Mouse (Mus musculus): ENCODE results near the gene Efcab6. TPM values are rescaled to one million over a fixed set of nuclear protein-coding genes. Genes with fewer than 3 reads are reported as not detected.

Efcab6 gene
- polyA plus RNA-seq, 1 experiment from 2014 or later, result 0.08 TPM

DNA sequence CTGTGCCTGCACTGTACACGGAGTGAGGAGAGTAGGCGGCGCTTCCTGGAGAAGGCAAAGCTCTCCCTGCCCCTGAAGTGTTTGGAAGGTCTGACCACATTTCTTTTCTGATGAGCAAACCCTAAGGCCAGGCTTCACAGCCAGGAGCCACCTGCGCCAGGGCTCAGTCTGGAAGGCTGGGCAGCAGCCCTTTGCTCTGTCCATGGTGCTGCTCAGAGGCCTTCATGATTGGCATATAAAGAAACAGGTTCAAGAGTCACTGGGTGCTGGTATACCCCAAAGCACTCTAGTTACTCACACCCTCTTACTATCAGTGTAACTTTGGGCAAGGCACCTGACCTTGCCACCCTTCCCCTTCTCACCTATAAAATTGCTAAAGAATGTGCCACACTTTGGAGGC lies 140.5 kb downstream of the Efcab6 start:
- Histone ChIP-seq H3K4me1 (no peaks in the 10 kb centered on the region), H3K4me2 (no peak overlapping the region), H3K9ac (no peak overlapping the region), H3K9me3 (no peaks in the 10 kb centered on the region), H3K4me3 (no peak overlapping the region), H3K36me3 (no peaks in the 10 kb centered on the region), H3K27ac (no peak overlapping the region), H3K27me3 (no peaks in the 10 kb centered on the region)
- 22% methylated on average over 4 of the region's 4 CpGs for WGBS
- ATAC-seq (ENCODE audit: insufficient number of reproducible peaks, insufficient read depth, low FRiP score, low TSS enrichment, low read depth), result no peak

- H3K9ac ChIP-seq, result no peak overlapping the region
- no peak overlapping the region for H3K4me2 ChIP-seq
- WGBS, result 89% methylated on average over 10 of the region's 10 CpGs
- no peaks in the 10 kb centered on the region for H3K27me3 ChIP-seq
- no peak overlapping the region for H3K4me3 ChIP-seq
- H3K27ac ChIP-seq, result no peak overlapping the region
- H3K36me3 ChIP-seq, result no peaks in the 10 kb centered on the region
- ATAC-seq (ENCODE audit: insufficient number of reproducible peaks, insufficient read depth, low FRiP score, low TSS enrichment, low read depth), result no peak
- H3K4me1 ChIP-seq, result no peaks in the 10 kb centered on the region
- H3K9me3 ChIP-seq, result no peaks in the 10 kb centered on the region
Measured at GRCm38 (mm10) chr15:83915376-83915775, 149.8 kb downstream of the Efcab6 start.

DNA sequence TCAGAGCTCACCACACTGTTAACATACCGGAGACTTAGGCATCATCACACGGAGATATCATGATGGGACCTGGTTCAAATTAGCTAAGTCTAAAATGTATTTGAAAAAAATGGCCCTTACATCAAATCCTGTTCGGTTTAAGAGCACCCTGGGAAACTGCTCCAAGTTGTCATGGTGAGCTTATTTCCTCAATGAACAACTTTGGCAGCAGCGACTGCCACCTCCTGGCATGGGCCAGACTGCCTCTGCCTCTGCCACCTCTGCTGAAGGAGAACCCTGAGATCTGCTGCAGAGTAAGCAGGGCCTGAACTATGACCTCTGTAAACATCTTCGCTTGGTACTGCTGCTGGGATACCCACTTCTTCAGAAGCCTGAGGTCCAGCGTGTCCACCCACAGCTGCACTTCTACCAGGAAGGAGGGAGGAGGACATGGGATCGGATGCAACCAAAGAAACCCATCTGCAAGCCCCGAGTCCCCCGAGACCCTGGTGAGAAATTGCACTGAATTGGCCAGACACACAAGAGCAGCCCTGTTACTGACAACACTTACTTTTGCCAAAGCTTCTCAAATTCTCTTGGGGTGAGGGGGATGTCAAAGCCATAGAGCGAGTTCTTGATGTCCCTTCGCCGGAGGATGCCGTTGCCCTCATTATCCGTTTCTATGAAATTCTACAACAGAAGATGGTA lies 152.0 kb downstream of the Efcab6 start:
- H3K27ac ChIP-seq, result no peak overlapping the region
- 80% methylated on average over 14 of the region's 14 CpGs for WGBS
- no peaks in the 10 kb centered on the region for H3K27me3 ChIP-seq
- H3K4me3 ChIP-seq, result no peak overlapping the region
- no peak overlapping the region for H3K4me2 ChIP-seq
- H3K9me3 ChIP-seq, result no peaks in the 10 kb centered on the region
- H3K4me1 ChIP-seq, result no peaks in the 10 kb centered on the region
- H3K36me3 ChIP-seq, result no peaks in the 10 kb centered on the region
- H3K9ac ChIP-seq, result no peak overlapping the region
- no peak for ATAC-seq (ENCODE audit: insufficient number of reproducible peaks, insufficient read depth, low FRiP score, low TSS enrichment, low read depth)

DNA sequence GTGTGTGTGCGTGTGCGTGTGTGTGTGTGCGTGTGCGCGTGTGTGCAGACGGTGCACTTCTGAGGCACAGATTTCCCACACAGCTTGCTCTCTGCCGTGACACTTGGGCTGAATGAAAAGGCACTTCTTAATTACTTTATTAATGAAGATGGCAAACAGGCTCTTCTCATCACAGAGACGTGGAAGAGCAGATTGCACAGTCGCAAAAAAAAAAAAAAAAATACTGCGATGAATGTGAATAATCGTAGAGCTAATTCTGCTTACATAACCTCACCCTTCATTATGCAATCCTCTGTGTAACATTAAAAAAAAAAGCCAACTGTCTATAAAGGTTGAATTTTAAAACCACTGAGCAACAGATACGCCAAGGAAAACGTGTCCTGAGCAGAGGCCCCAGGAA lies 158.7 kb downstream of the Efcab6 start:
- Histone ChIP-seq H3K4me1 (no peaks in the 10 kb centered on the region), H3K4me2 (no peak overlapping the region), H3K36me3 (no peaks in the 10 kb centered on the region), H3K27ac (no peak overlapping the region), H3K27me3 (no peaks in the 10 kb centered on the region), H3K9ac (no peak overlapping the region), H3K4me3 (no peak overlapping the region), H3K9me3 (no peaks in the 10 kb centered on the region)
- no peak for ATAC-seq (ENCODE audit: insufficient number of reproducible peaks, insufficient read depth, low FRiP score, low TSS enrichment, low read depth)
- WGBS, result 87% methylated on average over 13 of the region's 13 CpGs

DNA sequence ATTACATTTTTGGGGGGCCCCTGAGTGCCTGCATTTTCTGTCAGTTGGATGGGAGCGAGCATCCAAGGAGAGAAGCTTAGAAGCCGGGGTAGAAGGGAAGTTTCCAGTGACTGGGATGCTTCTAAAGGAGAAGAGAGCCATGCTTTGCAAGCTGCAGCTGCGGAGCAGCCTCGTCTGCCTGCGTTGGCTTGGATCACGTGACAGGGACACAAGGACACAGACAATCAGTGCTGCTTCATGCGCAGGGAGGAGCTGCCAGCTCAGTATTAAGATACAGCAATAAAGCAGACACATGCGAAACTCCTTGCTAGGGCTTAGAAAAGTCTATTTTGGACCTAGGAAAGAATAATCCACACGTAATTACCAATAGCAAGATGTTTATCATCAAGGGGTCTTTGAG lies 167.9 kb downstream of the Efcab6 start:
- Histone ChIP-seq H3K4me3 (no peak overlapping the region), H3K4me2 (no peak overlapping the region), H3K27me3 (peaks cover 9% of the 10 kb centered on the region), H3K27ac (no peak overlapping the region), H3K4me1 (no peaks in the 10 kb centered on the region), H3K36me3 (no peaks in the 10 kb centered on the region), H3K9ac (no peak overlapping the region), H3K9me3 (no peaks in the 10 kb centered on the region)
- WGBS, result 50% methylated on average over 9 of the region's 9 CpGs
- ATAC-seq (ENCODE audit: insufficient number of reproducible peaks, insufficient read depth, low FRiP score, low TSS enrichment, low read depth), result no peak

DNA sequence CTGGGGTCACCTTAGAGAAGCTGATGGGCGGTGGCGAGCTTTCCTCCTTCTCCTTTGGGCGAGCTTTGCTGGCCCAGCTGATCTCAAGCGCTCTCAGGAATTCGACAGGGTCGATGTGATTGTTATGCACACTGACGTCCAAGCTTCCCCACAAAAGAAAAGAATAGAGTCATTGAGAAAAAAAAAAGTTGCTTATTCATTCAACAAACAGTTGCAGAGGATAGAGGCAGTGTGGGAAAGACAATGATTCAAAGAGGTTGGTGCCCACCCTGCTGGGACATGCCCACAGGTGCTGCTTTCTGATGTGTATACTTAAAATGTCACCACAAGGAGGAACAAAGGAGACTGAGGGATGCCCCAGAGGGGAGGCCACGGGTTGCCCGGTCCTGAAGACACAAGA lies 169.2 kb downstream of the Efcab6 start:
- WGBS, result 20% methylated on average over 9 of the region's 9 CpGs

DNA sequence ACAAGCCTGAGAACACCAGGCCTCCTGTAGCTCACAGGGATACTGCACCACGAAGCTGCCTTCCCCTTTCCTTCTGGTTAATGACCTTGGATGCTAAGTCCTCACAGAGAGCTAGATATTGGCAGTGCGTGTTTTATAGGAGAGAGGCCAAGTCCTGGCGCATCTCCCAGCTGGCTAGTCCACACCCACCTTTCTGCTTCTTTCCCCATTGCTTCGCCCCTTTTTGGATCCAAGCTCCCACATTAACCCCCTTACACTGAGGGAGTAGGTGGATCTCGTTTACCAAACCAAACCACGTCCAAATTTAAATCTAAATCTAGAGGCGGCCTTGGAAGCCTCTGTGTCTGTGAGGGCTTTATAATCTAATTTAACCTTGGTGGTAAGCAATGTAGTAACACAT lies 170.9 kb downstream of the Efcab6 start:
- Histone ChIP-seq H3K4me1 (no peaks in the 10 kb centered on the region), H3K4me2 (no peak overlapping the region), H3K36me3 (no peaks in the 10 kb centered on the region), H3K9me3 (no peaks in the 10 kb centered on the region), H3K4me3 (no peak overlapping the region), H3K9ac (no peak overlapping the region), H3K27ac (no peak overlapping the region), H3K27me3 (peaks cover 9% of the 10 kb centered on the region)
- WGBS, result 79% methylated on average over 7 of the region's 7 CpGs
- ATAC-seq (ENCODE audit: insufficient number of reproducible peaks, insufficient read depth, low FRiP score, low TSS enrichment, low read depth), result no peak

More for the DNA sequence above, 169.2 kb downstream of the Efcab6 start:
- no peak overlapping the region for H3K4me2 ChIP-seq
- H3K4me1 ChIP-seq, result no peaks in the 10 kb centered on the region
- H3K27ac ChIP-seq, result no peak overlapping the region
- H3K36me3 ChIP-seq, result no peaks in the 10 kb centered on the region
- no peak for ATAC-seq (ENCODE audit: insufficient number of reproducible peaks, insufficient read depth, low FRiP score, low TSS enrichment, low read depth)
- H3K9me3 ChIP-seq, result no peaks in the 10 kb centered on the region
- peaks cover 9% of the 10 kb centered on the region for H3K27me3 ChIP-seq
- H3K4me3 ChIP-seq, result no peak overlapping the region
- H3K9ac ChIP-seq, result no peak overlapping the region

DNA sequence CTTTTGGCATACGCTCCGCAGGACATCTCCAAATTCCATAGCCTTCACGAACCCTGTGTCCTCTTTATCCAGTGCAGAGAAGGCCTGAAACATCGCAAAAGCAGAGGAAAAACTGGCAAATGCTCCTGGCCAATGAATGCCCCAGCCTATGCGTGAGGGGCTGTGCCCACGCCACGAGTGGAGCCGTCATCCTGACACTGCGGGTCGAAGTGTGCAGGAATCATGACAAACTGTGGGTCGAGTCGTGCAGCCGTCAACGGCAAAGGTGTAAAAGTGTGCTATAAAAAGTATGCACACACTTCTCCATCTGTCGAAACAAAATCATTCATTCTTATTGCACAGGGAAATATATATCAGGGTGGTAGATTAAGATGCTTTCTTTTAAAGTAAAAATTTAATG lies 172.3 kb downstream of the Efcab6 start:
- WGBS, result 85% methylated on average over 15 of the region's 15 CpGs
- Histone ChIP-seq H3K4me3 (no peak overlapping the region), H3K27ac (no peak overlapping the region), H3K36me3 (no peaks in the 10 kb centered on the region), H3K9ac (no peak overlapping the region), H3K4me2 (no peak overlapping the region), H3K4me1 (no peaks in the 10 kb centered on the region), H3K27me3 (peaks cover 9% of the 10 kb centered on the region), H3K9me3 (no peaks in the 10 kb centered on the region)
- no peak for ATAC-seq (ENCODE audit: insufficient number of reproducible peaks, insufficient read depth, low FRiP score, low TSS enrichment, low read depth)

DNA sequence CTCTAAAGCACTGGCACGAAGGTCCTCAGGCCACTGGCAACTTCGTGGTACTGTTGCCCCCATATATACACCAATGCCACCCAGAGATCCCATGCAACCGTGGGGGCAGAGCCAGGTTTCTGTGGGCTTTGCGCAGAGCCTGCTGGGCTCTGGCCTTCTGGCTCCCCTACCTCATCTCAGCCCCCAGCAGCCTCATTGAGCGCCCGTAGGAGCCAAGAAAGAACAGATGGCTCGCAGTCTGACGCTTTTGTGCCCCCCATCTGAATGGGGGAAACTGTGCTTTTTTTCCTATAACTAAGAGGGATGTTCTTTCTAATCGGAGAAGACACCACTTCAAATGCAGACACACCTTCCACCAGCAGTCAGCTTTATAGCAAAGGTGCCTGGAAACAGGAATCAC lies 180.9 kb downstream of the Efcab6 start:
- H3K4me1 ChIP-seq, result no peaks in the 10 kb centered on the region
- H3K4me3 ChIP-seq, result no peak overlapping the region
- ATAC-seq (ENCODE audit: insufficient number of reproducible peaks, insufficient read depth, low FRiP score, low TSS enrichment, low read depth), result no peak
- no peak overlapping the region for H3K27ac ChIP-seq
- H3K36me3 ChIP-seq, result no peaks in the 10 kb centered on the region
- 90% methylated on average over 9 of the region's 9 CpGs for WGBS
- H3K9me3 ChIP-seq, result no peaks in the 10 kb centered on the region
- H3K4me2 ChIP-seq, result no peak overlapping the region
- no peak overlapping the region for H3K9ac ChIP-seq
- no peaks in the 10 kb centered on the region for H3K27me3 ChIP-seq

DNA sequence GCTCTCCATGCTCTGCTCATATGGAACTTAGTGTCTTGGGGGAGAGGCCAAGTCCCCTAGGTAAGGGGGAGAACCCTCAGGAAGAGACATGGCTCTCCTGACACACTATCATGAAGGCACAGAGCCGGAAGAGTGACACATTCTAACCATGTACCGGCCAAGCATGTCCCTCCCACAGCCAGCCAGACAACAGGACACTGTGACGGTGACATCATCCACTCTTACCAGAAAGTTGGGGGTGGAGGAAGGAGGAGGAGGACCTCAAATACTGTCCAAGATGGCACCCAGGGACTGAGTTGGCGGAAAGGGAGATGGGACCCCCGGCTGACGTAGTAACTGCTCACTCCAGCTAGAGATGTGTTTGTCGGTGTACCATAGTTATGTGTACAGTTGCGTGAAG lies 181.4 kb downstream of the Efcab6 start:
- Histone ChIP-seq H3K9ac (no peak overlapping the region), H3K4me3 (no peak overlapping the region), H3K9me3 (no peaks in the 10 kb centered on the region), H3K27ac (no peak overlapping the region), H3K4me2 (no peak overlapping the region), H3K27me3 (no peaks in the 10 kb centered on the region), H3K36me3 (no peaks in the 10 kb centered on the region), H3K4me1 (no peaks in the 10 kb centered on the region)
- ATAC-seq (ENCODE audit: insufficient number of reproducible peaks, insufficient read depth, low FRiP score, low TSS enrichment, low read depth), result no peak
- 90% methylated on average over 8 of the region's 8 CpGs for WGBS

- no peaks in the 10 kb centered on the region for H3K4me1 ChIP-seq
- H3K4me2 ChIP-seq, result no peak overlapping the region
- no peak overlapping the region for H3K4me3 ChIP-seq
- 19% methylated on average over 5 of the region's 5 CpGs for WGBS
- H3K9me3 ChIP-seq, result no peaks in the 10 kb centered on the region
- H3K36me3 ChIP-seq, result no peaks in the 10 kb centered on the region
- no peak for ATAC-seq (ENCODE audit: insufficient number of reproducible peaks, insufficient read depth, low FRiP score, low TSS enrichment, low read depth)
- H3K9ac ChIP-seq, result no peak overlapping the region
- H3K27ac ChIP-seq, result no peak overlapping the region
- H3K27me3 ChIP-seq, result no peaks in the 10 kb centered on the region
Measured at GRCm38 (mm10) chr15:83879845-83880244, 185.3 kb downstream of the Efcab6 start.

- Histone ChIP-seq H3K9ac (no peak overlapping the region), H3K4me1 (no peaks in the 10 kb centered on the region), H3K4me3 (no peak overlapping the region), H3K9me3 (no peaks in the 10 kb centered on the region), H3K27ac (no peak overlapping the region), H3K4me2 (no peak overlapping the region), H3K36me3 (no peaks in the 10 kb centered on the region), H3K27me3 (no peaks in the 10 kb centered on the region)
- no peak for ATAC-seq (ENCODE audit: insufficient number of reproducible peaks, insufficient read depth, low FRiP score, low TSS enrichment, low read depth)
- 71% methylated on average over 2 of the region's 2 CpGs for WGBS
Measured at GRCm38 (mm10) chr15:83877898-83878297, 187.3 kb downstream of the Efcab6 start.
